Mouse (Mus musculus) cerebellum, adult 2 months (tissue): ENCODE measurements around the gene Tstd1.

Experiments
- CTCF ChIP-seq: fragments of 200-500 bp; IDR thresholded peaks from 2 replicates; pipeline ENCODE4 v1.5.1; 2011; ENCODE audit warnings: low read depth, mild to moderate bottlenecking, control low read depth, low read length, moderate library complexity, borderline replicate concordance; ENCODE audit not compliant: insufficient read depth
- POLR2A ChIP-seq: fragments of 200-500 bp; IDR thresholded peaks from 2 replicates; pipeline ENCODE4 v1.6.1; 2011; ENCODE audit warnings: low read length, control low read depth, borderline replicate concordance; ENCODE audit not compliant: insufficient read depth

DNA sequence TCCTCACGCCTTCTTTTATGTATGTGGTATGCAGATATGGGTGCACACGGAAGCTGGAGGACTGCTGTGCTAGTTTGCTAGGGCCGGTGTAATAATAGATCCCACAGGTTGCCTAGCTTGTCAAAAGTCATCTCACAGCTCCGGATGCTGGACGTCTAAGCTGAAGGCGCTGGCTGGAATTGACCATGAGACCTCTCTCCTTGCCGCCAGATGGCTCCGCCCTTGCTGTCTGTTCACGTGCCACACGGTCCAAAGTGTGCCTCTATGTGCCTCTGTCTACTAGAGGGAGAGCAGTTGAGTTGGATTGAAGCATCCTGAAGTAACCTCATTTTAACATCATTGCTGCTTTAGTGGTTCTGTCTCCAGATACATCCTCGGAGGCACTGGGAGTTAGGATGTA lies 31.4 kb downstream of the Tstd1 start:
- TF ChIP-seq CTCF, result no peak
- no peak for TF ChIP-seq POLR2A
